Mouse (Mus musculus) thymus, adult 2 months (tissue): ENCODE results near the gene Gpr137. TPM values are rescaled to one million over a fixed set of nuclear protein-coding genes. Genes with fewer than 3 reads are reported as not detected.

ENCODE experiments used
- DNase-seq: peaks from one replicate; pipeline ENCODE4 v3.0.0; 2021
- H3K27ac ChIP-seq: fragments of 200-500 bp; 2 replicates; pipeline ENCODE4 v1.5.1; 2012; ENCODE audit warnings: low read length, control low read depth; ENCODE audit not compliant: control insufficient read depth, insufficient read depth
- H3K27me3 ChIP-seq: fragments of 200-500 bp; 2 replicates; pipeline ENCODE4 v1.6.1; 2012; ENCODE audit warnings: mild to moderate bottlenecking, low read length, moderate library complexity, mixed read lengths; ENCODE audit not compliant: control insufficient read depth, insufficient read depth
- H3K36me3 ChIP-seq: fragments of 200-500 bp; 2 replicates; pipeline ENCODE4 v1.6.1; 2012; ENCODE audit warnings: mild to moderate bottlenecking, low read length, moderate library complexity; ENCODE audit not compliant: control insufficient read depth, insufficient read depth
- H3K4me1 ChIP-seq: fragments of 200-500 bp; replicated peaks from 2 replicates; pipeline ENCODE4 v1.6.1; 2012; ENCODE audit warnings: low read length; ENCODE audit not compliant: control insufficient read depth, insufficient read depth
- H3K4me3 ChIP-seq: fragments of 200-500 bp; 2 replicates; pipeline ENCODE4 v1.5.1; 2012; ENCODE audit warnings: mild to moderate bottlenecking, low read length, control low read depth, moderate library complexity; ENCODE audit not compliant: control insufficient read depth, insufficient read depth
- CTCF ChIP-seq: fragments of 200-500 bp; IDR thresholded peaks from 2 replicates; pipeline ENCODE4 v1.5.1; 2012; ENCODE audit warnings: mild to moderate bottlenecking, control low read depth, low read length, moderate library complexity, borderline replicate concordance; ENCODE audit not compliant: control insufficient read depth, poor library complexity, insufficient read depth; ENCODE audit errors: extremely low read depth
- POLR2A ChIP-seq: fragments of 200-500 bp; IDR thresholded peaks from 2 replicates; pipeline ENCODE4 v1.6.1; 2012; ENCODE audit warnings: mild to moderate bottlenecking, low read length, control low read depth, moderate library complexity; ENCODE audit not compliant: control insufficient read depth, poor library complexity, insufficient read depth; ENCODE audit errors: extremely low read depth
- WGBS: fragments of 180-500 bp; shearing (Covaris S2); methylation state at CpG from one replicate; pipeline ENCODE4 v1.1.7; 2018; 5-methylcytosine and 5-hydroxymethylcytosine counted together
- polyA plus RNA-seq: library from polyadenylated mRNA; depleted of rRNA; stranded (reverse); fragments of >200 nt; gene quantifications from 2 replicates; pipeline ENCODE4 v1.2.3, GENCODE M21; 2012

The Gpr137 gene
- polyA plus RNA-seq, 1 experiment = 86.6 TPM

- Histone ChIP-seq H3K4me1 (peaks cover 20% of the 10 kb centered on the region), H3K36me3 (no peaks in the 10 kb centered on the region), H3K27me3 (no peaks in the 10 kb centered on the region), H3K4me3 (peak overlapping the region; percentile 70), H3K27ac (peak overlapping the region; percentile 73)
- under 1% methylated on average over 35 of the region's 35 CpGs for WGBS
- peak; percentile 87 for DNase-seq
- TF ChIP-seq POLR2A (peak; percentile 53), CTCF (no peak)
Measured at GRCm38 (mm10) chr19:6951381-6951968, 9.2 kb upstream of the Gpr137 start.

GRCm38 (mm10) chr19:6950613-6951153 lies 8.4 kb upstream of the Gpr137 start:
- H3K4me1 ChIP-seq = peaks cover 20% of the 10 kb centered on the region
- WGBS = under 1% methylated on average over 28 of the region's 28 CpGs
- no peaks in the 10 kb centered on the region for H3K36me3 ChIP-seq
- TF ChIP-seq CTCF (no peak), POLR2A (no peak)
- peak overlapping the region; percentile 70 for H3K4me3 ChIP-seq
- peak; percentile 47 for DNase-seq
- peak overlapping the region; percentile 73 for H3K27ac ChIP-seq
- no peaks in the 10 kb centered on the region for H3K27me3 ChIP-seq

DNA sequence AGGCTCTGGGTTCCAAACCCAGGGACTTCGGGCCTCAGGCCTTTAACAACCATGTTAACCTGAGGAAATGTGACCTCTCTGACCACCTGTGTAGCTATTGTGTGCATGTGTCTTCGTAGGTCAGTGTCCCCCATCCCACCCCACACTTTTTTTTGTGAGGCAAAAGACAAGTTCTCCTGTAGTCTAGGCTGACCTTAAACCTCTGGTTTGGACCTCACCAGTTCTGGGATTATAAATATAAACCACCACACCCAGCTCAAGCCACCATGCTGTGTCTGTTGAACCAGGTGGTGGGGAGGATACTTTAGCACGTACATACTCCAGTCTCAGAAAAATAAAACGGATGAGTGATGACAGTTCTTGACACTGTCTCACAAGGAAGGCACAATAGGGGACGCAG lies 7.7 kb upstream of the Gpr137 start:
- Histone ChIP-seq H3K27ac (no peak overlapping the region), H3K4me1 (peaks cover 20% of the 10 kb centered on the region), H3K4me3 (no peak overlapping the region), H3K36me3 (no peaks in the 10 kb centered on the region), H3K27me3 (no peaks in the 10 kb centered on the region)
- TF ChIP-seq CTCF = no peak
- no peak for TF ChIP-seq POLR2A
- DNase-seq = no peak
- WGBS = 88% methylated on average over 5 of the region's 5 CpGs

DNA sequence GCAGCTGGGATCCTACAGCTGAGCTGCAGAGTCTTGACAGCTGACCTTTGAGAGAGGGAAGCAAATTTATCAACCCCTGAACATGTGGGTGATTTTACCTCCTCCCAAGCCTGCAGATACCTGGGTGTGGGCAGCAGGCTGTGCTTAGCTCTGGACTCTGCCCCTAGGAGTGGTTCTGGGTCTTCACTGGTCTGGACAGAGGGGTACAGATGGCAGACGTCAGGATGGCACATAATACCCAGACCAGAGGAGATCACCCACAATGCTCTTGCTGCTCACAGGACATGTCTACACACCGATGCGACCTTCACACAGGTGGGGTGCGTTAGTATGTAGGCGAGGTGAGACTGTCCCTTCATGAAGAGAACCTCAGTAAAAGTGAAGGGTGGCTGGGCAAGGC lies 7.3 kb upstream of the Gpr137 start:
- no peak for DNase-seq
- TF ChIP-seq CTCF (no peak), POLR2A (no peak)
- Histone ChIP-seq H3K27me3 (no peaks in the 10 kb centered on the region), H3K4me1 (peaks cover 20% of the 10 kb centered on the region), H3K36me3 (no peaks in the 10 kb centered on the region), H3K4me3 (no peak overlapping the region), H3K27ac (no peak overlapping the region)
- 97% methylated on average over 5 of the region's 5 CpGs for WGBS

DNA sequence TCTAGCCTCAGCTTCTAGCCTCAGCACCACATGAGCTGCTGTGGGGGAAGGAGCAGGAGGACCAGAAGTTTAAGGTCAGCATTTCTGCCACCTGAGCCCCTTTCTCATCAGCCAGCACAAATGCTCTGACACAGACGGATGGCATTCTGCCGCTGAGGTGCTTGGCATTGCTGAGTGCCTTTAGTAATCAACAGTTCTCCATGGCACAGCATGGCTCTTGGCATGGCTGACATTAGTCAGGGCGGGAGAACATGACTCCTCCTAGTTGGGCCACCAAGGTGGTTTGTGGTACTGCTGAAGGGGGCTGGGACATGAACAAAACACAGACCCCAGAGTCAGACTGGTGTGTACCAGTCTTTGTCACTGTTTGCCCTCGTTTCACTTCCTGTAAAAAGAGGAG lies 5.9 kb upstream of the Gpr137 start:
- 80% methylated on average over 4 of the region's 4 CpGs for WGBS
- no peaks in the 10 kb centered on the region for H3K36me3 ChIP-seq
- H3K27ac ChIP-seq = no peak overlapping the region
- TF ChIP-seq CTCF (no peak), POLR2A (no peak)
- no peak for DNase-seq
- H3K4me3 ChIP-seq = no peak overlapping the region
- H3K27me3 ChIP-seq = no peaks in the 10 kb centered on the region
- H3K4me1 ChIP-seq = peaks cover 20% of the 10 kb centered on the region

DNA sequence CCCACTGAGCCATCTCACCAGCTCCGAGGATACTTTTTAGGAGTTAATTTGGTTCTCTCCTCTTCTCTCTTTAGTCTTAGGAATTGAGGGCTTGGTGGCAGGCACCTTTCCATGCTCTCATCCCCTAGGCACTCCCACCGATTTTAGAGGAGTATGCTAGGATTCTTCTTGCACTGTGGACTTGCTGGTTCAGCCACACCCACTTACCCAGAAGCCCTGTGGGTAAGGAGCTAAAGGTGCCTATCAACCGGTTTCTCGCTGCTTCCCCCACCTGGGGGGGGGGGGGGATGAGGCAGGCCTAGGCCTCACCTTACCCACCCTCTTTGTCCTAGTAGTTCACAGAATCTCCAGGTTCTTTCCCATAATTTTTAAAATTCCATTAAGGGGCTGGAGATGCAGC lies 5.5 kb upstream of the Gpr137 start:
- TF ChIP-seq POLR2A (no peak), CTCF (no peak)
- peaks cover 19% of the 10 kb centered on the region for H3K4me1 ChIP-seq

DNA sequence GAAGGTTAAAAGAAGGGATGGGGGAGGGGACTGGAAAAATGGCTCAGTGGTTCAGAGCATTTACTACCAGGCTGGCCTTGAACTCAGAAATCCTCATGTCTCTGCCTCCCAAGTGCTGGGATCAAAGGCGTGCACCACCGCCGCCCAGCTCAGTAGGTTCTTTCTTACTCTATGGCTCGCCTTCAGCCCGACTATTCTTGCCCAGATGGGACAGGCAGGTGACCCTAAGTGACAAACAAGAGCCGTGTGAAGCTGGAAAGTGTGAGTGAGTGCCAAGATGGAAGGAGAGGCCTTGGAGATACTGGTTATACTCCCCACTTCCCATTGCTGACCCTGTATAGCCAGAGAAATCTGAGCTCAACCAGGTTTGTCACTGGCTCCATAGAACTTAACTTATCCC lies 1.4 kb upstream of the Gpr137 start:
- H3K4me3 ChIP-seq = no peak overlapping the region
- no peak overlapping the region for H3K27ac ChIP-seq
- 99% methylated on average over 6 of the region's 6 CpGs for WGBS
- peaks cover 16% of the 10 kb centered on the region for H3K4me1 ChIP-seq
- DNase-seq = no peak
- H3K36me3 ChIP-seq = no peaks in the 10 kb centered on the region
- no peaks in the 10 kb centered on the region for H3K27me3 ChIP-seq
- TF ChIP-seq POLR2A (no peak), CTCF (no peak)

More for the DNA sequence above, 5.5 kb upstream of the Gpr137 start:
- no peak overlapping the region for H3K4me3 ChIP-seq
- H3K27me3 ChIP-seq = no peaks in the 10 kb centered on the region
- DNase-seq = no peak
- no peaks in the 10 kb centered on the region for H3K36me3 ChIP-seq
- WGBS = 88% methylated on average over 4 of the region's 4 CpGs
- H3K27ac ChIP-seq = no peak overlapping the region
